Mouse (Mus musculus) thymus, postnatal 36 days (tissue): ENCODE results near the gene Agap3.

Experiments used
- DNase-seq, 2 experiments: peaks; one replicate each; pipeline ENCODE4 v3.0.0; 2022; ENCODE audit warnings: mixed read lengths in 2 of 2

The Agap3 gene

GRCm38 (mm10) chr5:24525360-24526189 lies 73.6 kb downstream of the Agap3 start:
- no peak for DNase-seq

- no peak for DNase-seq
These were observed 74.4 kb downstream of the Agap3 start for GRCm38 (mm10) chr5:24526190-24526888.

- peak in 1 of 2 experiments; percentile 21 for DNase-seq
These were observed 74.9 kb downstream of the Agap3 start, which contains the start of gene Gbx1 for GRCm38 (mm10) chr5:24526889-24527230. TSS of gene Gbx1 (minus strand) at chr5:24527202.

GRCm38 (mm10) chr5:24527780-24528179 lies 75.8 kb downstream of the Agap3 start:
- no peak for DNase-seq

- DNase-seq: peak; percentile 80 to 87
These were observed 78.2 kb downstream of the Agap3 start for GRCm38 (mm10) chr5:24530042-24530689.

- no peak for DNase-seq
These were observed 81.4 kb downstream of the Agap3 start for GRCm38 (mm10) chr5:24533391-24533790.

- no peak for DNase-seq
These were observed 82.3 kb downstream of the Agap3 start for GRCm38 (mm10) chr5:24534292-24534691.

GRCm38 (mm10) chr5:24535731-24536130 lies 83.8 kb downstream of the Agap3 start:
- DNase-seq: no peak

- no peak for DNase-seq
These were observed 84.5 kb downstream of the Agap3 start for GRCm38 (mm10) chr5:24536511-24536910.

GRCm38 (mm10) chr5:24537618-24538017 lies 85.6 kb downstream of the Agap3 start:
- no peak for DNase-seq

- no peak for DNase-seq
These were observed 87.8 kb downstream of the Agap3 start for GRCm38 (mm10) chr5:24539571-24540296.

- DNase-seq: no peak
These were observed 88.6 kb downstream of the Agap3 start, which contains the start of gene Asb10 for GRCm38 (mm10) chr5:24540387-24541143. TSS of gene Asb10 (minus strand) at chr5:24540978.

GRCm38 (mm10) chr5:24541144-24541569 lies 89.2 kb downstream of the Agap3 start:
- no peak for DNase-seq

- no peak for DNase-seq
These were observed 90.7 kb downstream of the Agap3 start for GRCm38 (mm10) chr5:24542643-24543042.

- DNase-seq: peak; percentile 42 to 55
These were observed 98.8 kb downstream of the Agap3 start for GRCm38 (mm10) chr5:24550598-24551316.

- no peak for DNase-seq
These were observed 99.3 kb downstream of the Agap3 start for GRCm38 (mm10) chr5:24551317-24551688.
